Mouse (Mus musculus): ENCODE measurements around the gene 4930579G24Rik. TPM values are rescaled to one million over a fixed set of nuclear protein-coding genes. Genes with fewer than 3 reads are reported as not detected.

4930579G24Rik gene
- polyA plus RNA-seq, 1 experiment from 2014 or later, result 32.0 TPM

GRCm38 (mm10) chr3:79674641-79675040 is 45.8 kb downstream of the 4930579G24Rik start:
- H3K4me2 ChIP-seq (ENCODE audit: low read depth, low read length), result no peak overlapping the region
- no peaks in the 10 kb centered on the region for H3K9me3 ChIP-seq (ENCODE audit: control insufficient read depth, low read length)
- H3K36me3 ChIP-seq (ENCODE audit: control insufficient read depth, insufficient read depth, low read length), result no peaks in the 10 kb centered on the region
- H3K4me1 ChIP-seq (replicated peaks; ENCODE audit: control insufficient read depth, insufficient read depth, low read length), result peaks cover 5% of the 10 kb centered on the region; the same call in 1 of the 2 replicates
- no peak overlapping the region for H3K27ac ChIP-seq (ENCODE audit: low read length)
- H3K27me3 ChIP-seq (ENCODE audit: control insufficient read depth, insufficient read depth, low read depth, low read length), result no peaks in the 10 kb centered on the region
- ATAC-seq (ENCODE audit: low read depth), result no peak
- no peak overlapping the region for H3K9ac ChIP-seq (ENCODE audit: low read length)
- H3K4me3 ChIP-seq (ENCODE audit: low read length), result no peak overlapping the region
- 75% methylated on average over 5 of the region's 5 CpGs for WGBS

- H3K27ac ChIP-seq (ENCODE audit: low read length), result no peak overlapping the region
- ATAC-seq (ENCODE audit: low read depth), result no peak
- 81% methylated on average over 3 of the region's 3 CpGs for WGBS
- no peaks in the 10 kb centered on the region for H3K27me3 ChIP-seq (ENCODE audit: control insufficient read depth, insufficient read depth, low read depth, low read length)
- H3K9ac ChIP-seq (ENCODE audit: low read length), result no peak overlapping the region
- no peak overlapping the region for H3K4me2 ChIP-seq (ENCODE audit: low read depth, low read length)
- peaks cover 5% of the 10 kb centered on the region; the same call in 1 of the 2 replicates for H3K4me1 ChIP-seq (replicated peaks; ENCODE audit: control insufficient read depth, insufficient read depth, low read length)
- no peaks in the 10 kb centered on the region for H3K36me3 ChIP-seq (ENCODE audit: control insufficient read depth, insufficient read depth, low read length)
- no peak overlapping the region for H3K4me3 ChIP-seq (ENCODE audit: low read length)
- no peaks in the 10 kb centered on the region for H3K9me3 ChIP-seq (ENCODE audit: control insufficient read depth, low read length)
Measured at GRCm38 (mm10) chr3:79676411-79676810, 47.5 kb downstream of the 4930579G24Rik start.

Other genes starting within 250 kb of the 4930579G24Rik start
- gene Fnip2, start 61.3 kb upstream of the 4930579G24Rik start, polyA plus RNA-seq (2015; fragmentation: Nextera tagmentation; extraction: Ambion mirVana), result 3.2 and 3.5 TPM in 2 replicates
- gene Ppid, start 37.7 kb upstream of the 4930579G24Rik start, polyA plus RNA-seq (2015; fragmentation: Nextera tagmentation; extraction: Ambion mirVana), result 150 and 152 TPM in 2 replicates
- gene Etfdh, start 421 bp downstream of the 4930579G24Rik start, polyA plus RNA-seq (2015; fragmentation: Nextera tagmentation; extraction: Ambion mirVana), result 56.3 and 56.9 TPM in 2 replicates
- gene Rxfp1, start 108.8 kb downstream of the 4930579G24Rik start, polyA plus RNA-seq (2015; fragmentation: Nextera tagmentation; extraction: Ambion mirVana), result 0.99 and 1.6 TPM in 2 replicates
- 4.9 and 5.2 TPM in 2 replicates for gene Tmem144, start 223.7 kb downstream of the 4930579G24Rik start, polyA plus RNA-seq (2015; fragmentation: Nextera tagmentation; extraction: Ambion mirVana)